Mouse (Mus musculus) midbrain, embryonic 15.5 days (tissue): ENCODE measurements around the gene Dnaja2. TPM values are rescaled to one million over a fixed set of nuclear protein-coding genes. Genes with fewer than 3 reads are reported as not detected.

Experiments used
- ATAC-seq: fragments of 200-750 bp; cut with Nextera tagmentation; replicated peaks from 2 replicates; pipeline ENCODE4 v1.8.0; 2017; ENCODE audit warnings: moderate TSS enrichment
- H3K27ac ChIP-seq: fragments of 300-500 bp; sonication (generic); 2 replicates; pipeline ENCODE4 v1.5.1; 2015; ENCODE audit warnings: mild to moderate bottlenecking, inconsistent platforms
- H3K27me3 ChIP-seq: fragments of 300-500 bp; sonication (generic); replicated peaks from 2 replicates; pipeline ENCODE4 v1.6.1; 2015; ENCODE audit warnings: inconsistent platforms
- H3K36me3 ChIP-seq: fragments of 300-500 bp; sonication (generic); replicated peaks from 2 replicates; pipeline ENCODE4 v1.6.1; 2015; ENCODE audit warnings: inconsistent platforms
- H3K4me1 ChIP-seq: fragments of 300-500 bp; sonication (generic); 2 replicates; pipeline ENCODE4 v1.6.1; 2015; ENCODE audit warnings: inconsistent platforms
- H3K4me2 ChIP-seq: fragments of 300-500 bp; sonication (generic); 2 replicates; pipeline ENCODE4 v1.6.1; 2015; ENCODE audit warnings: inconsistent platforms, mild to moderate bottlenecking, moderate library complexity
- H3K4me3 ChIP-seq: fragments of 300-500 bp; sonication (generic); 2 replicates; pipeline ENCODE4 v1.5.1; 2015; ENCODE audit warnings: mild to moderate bottlenecking, inconsistent platforms
- H3K9ac ChIP-seq: fragments of 300-500 bp; sonication (generic); 2 replicates; pipeline ENCODE4 v1.6.1; 2015; ENCODE audit warnings: mild to moderate bottlenecking, inconsistent platforms
- H3K9me3 ChIP-seq: fragments of 300-500 bp; sonication (generic); 2 replicates; pipeline ENCODE4 v1.6.1; 2016; ENCODE audit warnings: inconsistent platforms
- WGBS: fragments of 180-500 bp; shearing (Covaris S2); methylation state at CpG from one replicate; pipeline ENCODE4 v1.1.7; 2015; ENCODE audit warnings: mixed read lengths; 5-methylcytosine and 5-hydroxymethylcytosine counted together
- polyA plus RNA-seq: library from polyadenylated mRNA; unstranded; fragments of >200 nt; fragmentation: Nextera tagmentation; extraction: Ambion mirVana; gene quantifications from 2 replicates; pipeline ENCODE4 v1.2.1, GENCODE M21; 2015

The Dnaja2 gene
- 175 and 178 TPM in 2 replicates for polyA plus RNA-seq

DNA sequence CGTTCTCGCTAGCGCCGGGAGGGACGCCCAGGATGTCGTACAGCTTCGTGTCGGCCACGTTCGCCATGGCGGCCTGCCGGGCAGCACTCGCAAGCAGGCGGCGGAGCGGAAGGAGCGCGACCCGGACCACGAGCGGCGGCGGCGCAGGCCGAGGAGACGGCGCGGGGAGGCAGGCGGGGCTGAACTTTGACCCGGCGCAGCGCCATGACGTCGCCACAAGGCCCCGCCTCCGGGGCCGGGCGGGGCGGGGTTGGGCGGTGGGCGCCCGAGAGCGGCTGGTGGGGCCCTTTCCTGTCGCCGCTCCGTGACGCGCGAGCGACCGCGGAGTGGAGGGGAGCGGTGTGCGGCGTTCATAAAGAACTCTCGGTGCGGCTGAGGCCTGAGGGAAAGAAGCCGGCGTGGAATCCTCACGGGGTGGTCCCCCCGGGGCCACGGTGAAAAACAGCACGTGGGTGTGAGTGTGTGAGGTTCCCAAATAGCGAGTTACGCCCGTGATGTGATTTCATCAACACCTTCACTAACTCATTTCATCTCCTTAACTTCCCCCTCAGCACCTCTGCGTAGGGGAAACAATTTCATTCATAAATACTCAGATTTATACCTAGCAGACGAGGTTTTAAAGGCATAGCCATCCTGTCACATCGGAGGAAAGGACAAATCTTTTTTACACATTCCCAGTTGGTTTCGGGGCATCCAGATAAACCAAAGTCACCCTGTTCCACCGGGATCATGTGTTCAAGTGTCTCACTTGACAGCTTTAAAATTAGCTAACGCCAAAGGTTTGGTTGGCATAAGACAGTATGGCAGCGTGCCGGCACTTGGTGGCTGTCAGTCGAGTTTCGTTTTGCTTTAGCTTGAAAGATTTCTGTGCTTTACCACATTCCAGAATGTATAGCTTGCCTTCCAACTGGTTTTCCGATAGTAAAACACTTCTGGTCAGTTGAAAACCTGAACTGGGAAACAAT is at the start of gene Dnaja2:
Dnaja2 (minus strand) TSS at position 164 of the 965 bp plus-strand sequence.
- under 1% methylated on average over 77 of the region's 77 CpGs for WGBS
- ATAC-seq: peak; percentile 95
- peak within 1 kb of the TSS; percentile 69 for H3K4me2 ChIP-seq
- H3K36me3 ChIP-seq: peaks cover 11% of the 10 kb centered on the region
- peak within 1 kb of the TSS; percentile 98 for H3K4me3 ChIP-seq
- H3K27me3 ChIP-seq: no peaks in the 10 kb centered on the region
- H3K9me3 ChIP-seq: no peaks in the 10 kb centered on the region
- peaks cover 34% of the 10 kb centered on the region for H3K4me1 ChIP-seq
- peak within 1 kb of the TSS; percentile 90 for H3K9ac ChIP-seq
- peak within 1 kb of the TSS; percentile 91 for H3K27ac ChIP-seq

DNA sequence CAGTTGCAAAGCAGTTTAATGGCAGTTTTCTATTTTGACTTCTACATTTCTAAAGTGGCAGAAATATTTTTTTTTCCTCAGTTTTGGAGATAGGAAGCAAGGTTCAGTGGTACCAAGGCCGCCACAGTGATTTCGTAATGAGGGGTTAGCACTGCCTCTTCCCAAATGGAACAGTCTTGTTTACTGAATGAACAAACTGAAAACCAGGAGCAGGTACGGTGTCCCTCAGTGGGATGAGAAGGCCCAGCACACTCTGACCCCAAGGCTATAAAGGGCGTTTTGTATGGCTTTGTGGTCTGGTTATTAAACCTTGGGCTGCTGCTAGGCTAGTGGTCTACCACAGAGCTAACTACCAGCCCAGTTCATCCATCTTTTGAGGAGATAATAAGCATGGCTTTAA is 49.1 kb upstream of the Dnaja2 start:
- WGBS: 84% methylated on average over 4 of the region's 4 CpGs

DNA sequence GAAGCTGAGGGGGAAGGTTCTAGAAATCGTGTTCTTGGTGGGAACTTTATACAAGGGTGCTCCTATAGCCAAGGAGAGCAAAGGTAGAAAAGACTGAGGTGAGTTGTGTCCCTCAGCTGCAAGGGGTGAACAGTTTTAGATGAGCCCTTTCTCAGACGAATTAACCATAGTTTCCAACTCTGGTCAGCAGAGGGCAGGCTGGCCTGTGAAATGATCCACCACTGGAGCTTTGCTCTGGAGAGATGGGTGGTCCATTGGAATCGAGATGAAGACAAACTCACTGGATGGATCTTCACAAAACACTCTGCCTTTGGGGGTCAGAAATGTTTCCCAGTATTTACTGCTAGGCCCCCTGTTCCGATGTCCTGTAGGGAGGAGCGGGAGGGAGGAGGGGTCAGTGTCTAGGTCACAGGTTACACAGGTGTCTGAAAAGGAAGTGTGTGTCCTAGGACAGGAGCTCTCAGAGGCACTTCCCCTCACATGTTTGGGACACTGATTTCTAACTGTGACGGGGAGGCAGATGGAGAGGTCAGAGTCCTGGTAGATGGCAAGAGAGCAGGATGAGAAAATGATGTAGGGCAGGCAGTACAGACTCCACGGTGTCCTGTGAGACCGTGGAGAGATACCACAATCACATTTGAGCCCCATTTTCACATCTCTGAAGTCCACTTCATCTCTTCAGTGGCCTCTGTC is 48.2 kb upstream of the Dnaja2 start:
- 37% methylated on average over 8 of the region's 8 CpGs for WGBS
- H3K4me2 ChIP-seq: no peak overlapping the region
- ATAC-seq: no peak; the same call in 1 of the 2 replicates

More for the DNA sequence above, 49.1 kb upstream of the Dnaja2 start:
- Histone ChIP-seq H3K36me3 (no peaks in the 10 kb centered on the region), H3K4me2 (no peak overlapping the region), H3K4me1 (no peaks in the 10 kb centered on the region), H3K9me3 (no peaks in the 10 kb centered on the region), H3K27me3 (no peaks in the 10 kb centered on the region), H3K27ac (no peak overlapping the region), H3K9ac (no peak overlapping the region), H3K4me3 (no peak overlapping the region)
- ATAC-seq: no peak

DNA sequence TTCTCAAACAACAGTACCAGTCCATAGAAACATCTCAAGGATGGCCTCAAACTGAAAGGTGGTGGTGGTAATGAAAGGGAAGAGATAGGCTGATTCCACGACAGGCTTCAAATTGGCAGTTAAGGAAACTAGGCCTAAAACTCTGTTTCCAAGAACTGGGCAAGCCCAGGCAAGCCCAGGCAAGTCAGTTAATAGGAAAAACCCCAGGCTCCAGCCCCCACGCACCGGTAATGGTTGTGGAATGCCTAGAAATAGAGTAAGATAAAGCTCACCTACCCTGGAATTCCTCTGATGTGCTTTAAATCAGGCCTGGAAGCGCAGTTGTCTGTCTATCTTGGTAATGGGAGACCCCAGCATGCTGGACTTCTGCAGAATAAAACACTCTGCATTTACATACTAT is 47.6 kb upstream of the Dnaja2 start:
- no peaks in the 10 kb centered on the region for H3K27me3 ChIP-seq
- H3K27ac ChIP-seq: no peak overlapping the region
- 83% methylated on average over 4 of the region's 4 CpGs for WGBS
- no peaks in the 10 kb centered on the region for H3K36me3 ChIP-seq
- H3K4me3 ChIP-seq: no peak overlapping the region
- H3K9ac ChIP-seq: no peak overlapping the region
- H3K9me3 ChIP-seq: no peaks in the 10 kb centered on the region
- ATAC-seq: no peak
- no peak overlapping the region for H3K4me2 ChIP-seq
- no peaks in the 10 kb centered on the region for H3K4me1 ChIP-seq

More for the DNA sequence above, 48.2 kb upstream of the Dnaja2 start:
- H3K9me3 ChIP-seq: no peaks in the 10 kb centered on the region
- no peaks in the 10 kb centered on the region for H3K4me1 ChIP-seq
- H3K9ac ChIP-seq: no peak overlapping the region
- no peaks in the 10 kb centered on the region for H3K27me3 ChIP-seq
- H3K36me3 ChIP-seq: no peaks in the 10 kb centered on the region
- no peak overlapping the region for H3K27ac ChIP-seq
- no peak overlapping the region for H3K4me3 ChIP-seq

DNA sequence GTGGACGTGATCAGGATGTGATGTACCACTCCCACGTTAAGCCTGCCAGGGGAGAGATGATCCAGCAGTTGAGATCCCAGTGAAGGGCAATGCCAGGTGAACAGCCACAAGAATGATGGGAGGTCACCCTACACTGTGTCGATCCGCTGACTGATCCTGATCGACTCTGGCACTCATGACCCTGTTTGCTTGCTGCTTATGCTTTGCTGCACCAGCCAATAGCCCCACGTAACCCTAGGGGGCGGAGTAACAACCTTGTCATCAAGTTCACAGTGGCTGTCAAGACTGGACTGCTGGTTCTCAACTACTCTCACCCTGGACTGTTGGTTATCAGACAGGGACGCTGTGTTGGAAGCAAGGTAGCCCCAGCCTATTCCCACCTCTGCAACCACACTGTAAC is 46.6 kb upstream of the Dnaja2 start:
- Histone ChIP-seq H3K4me2 (no peak overlapping the region), H3K27me3 (no peaks in the 10 kb centered on the region), H3K4me1 (no peaks in the 10 kb centered on the region), H3K9me3 (no peaks in the 10 kb centered on the region), H3K36me3 (no peaks in the 10 kb centered on the region), H3K9ac (no peak overlapping the region), H3K27ac (no peak overlapping the region), H3K4me3 (no peak overlapping the region)
- ATAC-seq: no peak
- WGBS: 81% methylated on average over 8 of the region's 8 CpGs

DNA sequence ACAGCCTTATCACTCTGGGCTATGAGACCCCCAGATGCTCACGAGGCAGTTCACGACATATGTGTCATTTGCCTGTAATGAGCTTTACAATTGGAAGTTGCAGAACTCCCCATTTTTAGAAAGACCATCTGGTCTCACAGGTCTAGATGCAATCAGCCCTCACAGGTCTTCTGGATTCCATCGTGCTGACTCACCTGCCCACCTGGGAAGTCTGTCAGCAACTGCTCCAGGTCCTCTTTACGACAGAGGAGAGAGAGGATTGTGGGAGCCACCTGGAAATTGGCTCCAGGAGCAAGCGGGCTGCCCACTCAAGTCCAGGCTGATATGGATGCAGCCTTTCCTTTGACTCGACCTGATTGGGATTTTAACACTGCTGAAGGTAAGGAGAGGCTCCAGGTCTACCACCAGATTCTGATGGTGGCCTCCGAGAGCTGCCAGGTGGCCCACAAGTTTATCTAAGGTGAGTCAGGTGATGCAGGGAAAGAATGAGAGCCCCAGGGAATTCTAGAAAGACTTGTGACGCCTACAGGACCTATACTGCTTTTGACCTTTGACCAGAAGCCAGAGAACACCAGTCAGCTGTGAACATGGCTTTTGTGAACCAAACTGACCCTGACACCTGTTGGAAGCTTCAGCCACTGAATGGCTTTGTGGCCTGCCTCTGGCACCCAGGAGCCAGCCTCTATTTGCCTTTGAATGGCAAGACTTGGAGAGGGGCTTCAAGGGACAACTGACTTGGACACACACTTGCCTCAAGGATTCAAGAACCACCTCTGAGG is 42.5 kb upstream of the Dnaja2 start:
- H3K9me3 ChIP-seq: no peaks in the 10 kb centered on the region
- H3K9ac ChIP-seq: no peak overlapping the region
- H3K27me3 ChIP-seq: no peaks in the 10 kb centered on the region
- H3K36me3 ChIP-seq: no peaks in the 10 kb centered on the region
- H3K4me1 ChIP-seq: no peaks in the 10 kb centered on the region
- H3K4me2 ChIP-seq: no peak overlapping the region
- H3K27ac ChIP-seq: no peak overlapping the region
- no peak overlapping the region for H3K4me3 ChIP-seq
- ATAC-seq: no peak
- WGBS: 73% methylated on average over 8 of the region's 8 CpGs

DNA sequence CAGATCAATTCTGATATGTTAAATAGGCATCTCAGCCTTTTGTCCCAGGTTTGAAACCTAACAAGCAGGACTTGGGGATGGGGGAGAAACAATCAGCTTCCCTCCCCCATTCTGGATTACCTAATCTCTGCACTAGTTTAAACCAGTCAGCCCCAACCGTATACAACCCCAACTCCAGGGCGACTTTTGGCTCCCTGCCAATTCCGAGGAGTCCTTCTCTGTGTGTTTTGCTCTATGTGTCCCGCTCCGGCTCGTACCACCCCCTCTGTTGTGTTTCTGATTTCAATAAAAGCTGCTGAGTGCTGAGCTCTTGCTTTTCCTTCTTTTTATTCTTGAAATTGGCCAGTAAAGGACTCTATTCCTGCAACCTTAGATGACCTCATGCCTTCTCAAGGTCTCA is 40.2 kb upstream of the Dnaja2 start:
- Histone ChIP-seq H3K4me2 (no peak overlapping the region), H3K9me3 (no peaks in the 10 kb centered on the region), H3K27me3 (no peaks in the 10 kb centered on the region), H3K27ac (no peak overlapping the region), H3K9ac (no peak overlapping the region), H3K36me3 (no peaks in the 10 kb centered on the region), H3K4me1 (no peaks in the 10 kb centered on the region), H3K4me3 (no peak overlapping the region)
- ATAC-seq: no peak
- WGBS: 30% methylated on average over 6 of the region's 6 CpGs

DNA sequence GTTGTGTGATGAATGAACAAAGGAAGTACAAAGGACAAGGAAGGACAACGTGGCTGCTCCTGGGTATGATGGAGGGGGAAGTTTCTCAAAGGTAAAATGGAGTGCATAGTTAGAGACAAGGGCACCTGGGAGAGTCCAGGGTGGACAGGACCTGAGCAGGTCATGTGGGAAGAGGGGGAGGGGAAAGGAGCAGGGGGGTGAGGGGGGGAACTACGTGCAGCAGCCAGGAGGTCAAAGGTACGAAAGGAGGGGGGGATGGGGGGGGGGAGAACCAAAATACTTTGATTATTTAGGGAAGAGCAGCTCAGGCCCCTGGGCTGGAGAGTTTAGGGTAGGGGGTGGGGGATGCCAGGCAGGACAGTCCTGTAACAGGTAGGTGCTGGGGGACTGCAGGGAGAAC is 39.8 kb upstream of the Dnaja2 start:
- no peak for ATAC-seq
- Histone ChIP-seq H3K36me3 (no peaks in the 10 kb centered on the region), H3K4me2 (no peak overlapping the region), H3K4me3 (no peak overlapping the region), H3K9me3 (no peaks in the 10 kb centered on the region), H3K27ac (no peak overlapping the region), H3K9ac (no peak overlapping the region), H3K27me3 (no peaks in the 10 kb centered on the region), H3K4me1 (no peaks in the 10 kb centered on the region)
- 53% methylated on average over 3 of the region's 3 CpGs for WGBS

DNA sequence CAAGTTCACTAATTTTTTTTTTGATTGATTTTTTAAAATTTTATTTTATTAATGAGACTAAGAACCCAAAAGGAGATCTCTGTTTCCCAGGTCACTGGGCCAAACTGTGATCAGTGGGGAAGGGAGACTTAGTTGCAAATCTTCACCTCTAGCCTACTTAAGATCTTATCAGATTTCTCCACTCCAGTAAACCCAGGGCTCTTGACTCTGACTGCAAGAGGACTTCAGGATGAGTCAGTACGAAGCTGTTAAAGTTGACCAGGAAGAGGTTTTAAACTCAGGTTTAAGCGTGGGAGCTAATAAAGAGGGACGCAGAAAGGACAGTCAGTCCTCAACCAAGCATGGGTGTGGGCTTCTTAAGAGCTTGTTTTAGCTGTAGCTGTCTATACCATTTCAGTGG is 38.2 kb upstream of the Dnaja2 start:
- no peak overlapping the region for H3K9ac ChIP-seq
- no peak overlapping the region for H3K27ac ChIP-seq
- 91% methylated on average over 3 of the region's 3 CpGs for WGBS
- no peaks in the 10 kb centered on the region for H3K4me1 ChIP-seq
- no peak for ATAC-seq
- no peaks in the 10 kb centered on the region for H3K27me3 ChIP-seq
- H3K9me3 ChIP-seq: no peaks in the 10 kb centered on the region
- no peaks in the 10 kb centered on the region for H3K36me3 ChIP-seq
- H3K4me2 ChIP-seq: no peak overlapping the region
- H3K4me3 ChIP-seq: no peak overlapping the region

DNA sequence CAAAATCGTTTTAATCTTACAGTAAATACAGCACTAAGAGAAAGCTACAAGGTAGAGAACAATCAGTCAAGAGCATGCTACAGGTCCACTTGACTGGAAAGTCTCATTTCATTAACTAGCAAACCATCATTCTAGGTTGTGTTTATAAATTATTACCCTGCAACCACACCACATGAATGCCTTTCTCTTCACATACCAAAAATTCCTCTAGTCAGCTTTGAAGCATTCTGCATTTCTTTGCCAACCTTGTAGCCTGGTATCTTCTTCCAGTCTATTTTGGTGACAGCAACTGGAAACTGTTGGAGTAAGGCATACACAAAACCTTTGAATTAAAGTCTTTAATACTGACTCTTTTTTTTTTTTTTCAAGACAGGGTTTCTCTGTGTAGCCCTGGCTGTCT is 36.4 kb upstream of the Dnaja2 start:
- Histone ChIP-seq H3K4me2 (no peak overlapping the region), H3K9me3 (no peaks in the 10 kb centered on the region), H3K4me3 (no peak overlapping the region), H3K36me3 (no peaks in the 10 kb centered on the region), H3K4me1 (no peaks in the 10 kb centered on the region), H3K27me3 (no peaks in the 10 kb centered on the region), H3K27ac (no peak overlapping the region), H3K9ac (no peak overlapping the region)
- WGBS: 88% methylated on average over 1 of the region's 1 CpGs
- ATAC-seq: no peak

DNA sequence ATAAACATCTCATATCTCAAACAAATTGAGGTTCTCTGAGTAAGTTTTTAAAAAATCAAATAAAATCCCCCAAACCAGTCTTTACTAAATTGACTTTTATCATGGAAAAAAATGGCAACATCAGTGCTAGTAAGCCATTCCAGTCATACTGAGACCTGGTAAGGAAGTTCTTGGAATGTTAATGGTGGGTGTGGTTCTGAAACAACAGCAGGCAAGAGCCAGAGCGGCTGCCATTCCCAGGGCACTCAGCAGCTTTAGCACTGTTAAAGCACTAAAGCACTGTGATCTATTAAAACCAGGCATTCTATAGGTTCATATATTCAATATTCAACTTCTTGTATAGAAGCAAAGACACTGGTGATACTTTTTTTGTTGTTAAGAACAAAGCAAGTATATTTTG is 35.1 kb upstream of the Dnaja2 start:
- Histone ChIP-seq H3K9ac (no peak overlapping the region), H3K4me1 (no peaks in the 10 kb centered on the region), H3K27me3 (no peaks in the 10 kb centered on the region), H3K4me2 (no peak overlapping the region), H3K4me3 (no peak overlapping the region), H3K27ac (no peak overlapping the region), H3K9me3 (no peaks in the 10 kb centered on the region), H3K36me3 (no peaks in the 10 kb centered on the region)
- 76% methylated on average over 1 of the region's 1 CpGs for WGBS
- ATAC-seq: no peak

DNA sequence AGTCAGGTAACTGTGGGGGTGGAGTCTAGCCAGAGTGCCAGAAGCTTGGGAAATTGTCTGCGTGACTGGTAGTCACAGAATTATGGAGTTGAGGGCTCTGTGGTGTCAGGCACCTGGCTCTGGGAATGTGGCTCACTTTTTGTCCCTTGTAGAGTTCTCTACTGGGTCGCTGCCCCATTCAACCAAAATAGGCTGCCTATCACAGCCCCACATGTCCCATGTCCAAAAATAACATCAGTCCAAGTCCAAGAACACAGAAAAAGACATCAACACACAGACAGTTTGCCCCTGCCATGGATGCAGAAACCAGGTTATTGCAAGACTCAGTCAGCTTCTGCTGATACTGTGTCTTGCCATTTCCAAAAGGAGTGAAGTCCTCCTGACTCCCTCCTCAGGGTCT is 33.5 kb upstream of the Dnaja2 start:
- H3K36me3 ChIP-seq: no peaks in the 10 kb centered on the region
- no peaks in the 10 kb centered on the region for H3K27me3 ChIP-seq
- H3K4me2 ChIP-seq: no peak overlapping the region
- H3K9me3 ChIP-seq: no peaks in the 10 kb centered on the region
- ATAC-seq: no peak
- no peaks in the 10 kb centered on the region for H3K4me1 ChIP-seq
- WGBS: 97% methylated on average over 2 of the region's 2 CpGs
- no peak overlapping the region for H3K9ac ChIP-seq
- no peak overlapping the region for H3K4me3 ChIP-seq
- H3K27ac ChIP-seq: no peak overlapping the region
